Comparison of ENCODE assay signal across 9 mouse cellular contexts in the genomic region with DNA sequence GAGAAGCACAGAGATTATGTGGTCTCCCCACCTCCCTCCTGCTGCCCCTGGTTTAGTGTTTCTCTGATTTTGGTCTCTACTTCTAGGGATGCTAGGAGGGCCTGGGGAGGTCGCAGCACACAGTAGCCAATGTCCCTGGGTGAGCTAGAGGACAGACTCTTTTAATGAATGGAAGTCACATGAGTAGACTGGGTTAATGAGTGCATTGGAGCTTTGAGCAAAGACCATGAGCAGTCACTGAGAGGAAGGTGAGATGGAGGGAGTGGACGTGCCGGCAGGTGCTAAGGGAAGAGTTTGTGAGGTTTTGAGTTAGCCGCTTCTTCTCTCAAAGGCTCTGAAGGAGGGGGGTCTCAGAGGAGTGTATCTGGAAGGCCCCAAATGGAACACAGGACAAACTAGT. TPM values are rescaled to one million over a fixed set of nuclear protein-coding genes. Genes with fewer than 3 reads are reported as not detected.
A peak's percentile ranks its signal among the peaks of the same experiment; 100 is the strongest.
DNase-seq lines count a peak whose midpoint lies in the region; ATAC-seq and TF ChIP-seq lines count a peak whose summit lies in the region.
"Had no signal": no experiment of that assay in that cellular context is flagged by ENCODE, and none has a peak within 500 bp of the region (broad histone marks: within the 10 kb centered on the region; RNA-seq: fewer than 3 reads in every experiment).

No protein-coding gene starts in this region.

- no peak for DNase-seq in liver, embryonic 11.5 days (ENCODE audit: low spot score)
- DNase-seq in liver: no peak
- no peak for DNase-seq in gastrocnemius, adult 2 months
- no peak for DNase-seq in urinary bladder, postnatal 36 days (ENCODE audit: low spot score in 2 of 2)

- no peak for ATAC-seq in liver, embryonic 11.5 days (replicated peaks; ENCODE audit: low FRiP score)
- ATAC-seq in forebrain, embryonic 16.5 days: no peak
- ATAC-seq in limb, embryonic 15.5 days (ENCODE audit: insufficient number of reproducible peaks, low FRiP score, low TSS enrichment, low read depth): no peak
- ATAC-seq in stomach, embryonic 16.5 days (ENCODE audit: insufficient read depth, low FRiP score): no peak
- no peak for ATAC-seq in CD4-positive, CD25-positive, alpha-beta regulatory T cell, adult 4 months
- ATAC-seq: lung, postnatal 0 days had no signal

- peak overlapping the region; percentile 93 for H3K4me2 ChIP-seq in liver, embryonic 11.5 days
- peak overlapping the region; percentile 83 for H3K4me2 ChIP-seq in forebrain, embryonic 16.5 days (ENCODE audit: low read length)
- H3K4me2 ChIP-seq in limb, embryonic 15.5 days: peak overlapping the region; percentile 79
- peak overlapping the region; percentile 79 for H3K4me2 ChIP-seq in stomach, embryonic 16.5 days (ENCODE audit: low read depth, low read length)

- no peaks in the 10 kb centered on the region; the same call in 1 of the 2 replicates for H3K36me3 ChIP-seq in liver, embryonic 11.5 days (ENCODE audit: control insufficient read depth, insufficient read depth, low read length)
- H3K36me3 ChIP-seq in forebrain, embryonic 16.5 days (ENCODE audit: control insufficient read depth, insufficient read depth): peaks cover 15% of the 10 kb centered on the region
- H3K36me3 ChIP-seq in limb, embryonic 15.5 days: peaks cover 41% of the 10 kb centered on the region
- H3K36me3 ChIP-seq in stomach, embryonic 16.5 days (ENCODE audit: control insufficient read depth, insufficient read depth, low read length): peaks cover 12% of the 10 kb centered on the region

- H3K4me3 ChIP-seq in liver, embryonic 11.5 days (ENCODE audit: low read depth, low read length): peak overlapping the region; percentile 77
- H3K4me3 ChIP-seq in forebrain, embryonic 16.5 days (replicated peaks; ENCODE audit: low read length): peak overlapping the region; percentile 90
- H3K4me3 ChIP-seq in limb, embryonic 15.5 days: peak overlapping the region; percentile 82
- no peak overlapping the region for H3K4me3 ChIP-seq in stomach, embryonic 16.5 days (replicated peaks; ENCODE audit: low read length)
- no peak overlapping the region for H3K4me3 ChIP-seq in gastrocnemius, adult 2 months

- peak overlapping the region; percentile 70; the same call in 1 of the 2 replicates for H3K9ac ChIP-seq in liver, embryonic 11.5 days (ENCODE audit: low read depth, low read length)
- H3K9ac ChIP-seq in forebrain, embryonic 16.5 days (replicated peaks; ENCODE audit: low read depth, low read length): peak overlapping the region; percentile 96
- no peak overlapping the region for H3K9ac ChIP-seq in limb, embryonic 15.5 days
- peak overlapping the region; percentile 66 for H3K9ac ChIP-seq in stomach, embryonic 16.5 days (ENCODE audit: low read length)

- TF ChIP-seq CTCF in gastrocnemius, adult 2 months (IDR thresholded peaks at IDR 0.05): no peak

- 65% methylated on average over 4 of the region's 4 CpGs for WGBS in liver, embryonic 11.5 days
- WGBS in forebrain, embryonic 16.5 days: 10% methylated on average over 4 of the region's 4 CpGs
- WGBS in limb, embryonic 15.5 days: 51% methylated on average over 4 of the region's 4 CpGs
- 57% methylated on average over 4 of the region's 4 CpGs for WGBS in stomach, embryonic 16.5 days

- no peak overlapping the region for H3K27ac ChIP-seq in liver, embryonic 11.5 days (ENCODE audit: low read depth, low read length)
- no peak overlapping the region; the same call in 1 of the 2 replicates for H3K27ac ChIP-seq in forebrain, embryonic 16.5 days (ENCODE audit: low read length)
- no peak overlapping the region for H3K27ac ChIP-seq in limb, embryonic 15.5 days
- no peak overlapping the region for H3K27ac ChIP-seq in stomach, embryonic 16.5 days (ENCODE audit: low read length)
- no peak overlapping the region for H3K27ac ChIP-seq in gastrocnemius, adult 2 months

- peaks cover 61% of the 10 kb centered on the region for H3K4me1 ChIP-seq in liver, embryonic 11.5 days (replicated peaks; ENCODE audit: control insufficient read depth, insufficient read depth, low read length)
- peaks cover 63% of the 10 kb centered on the region for H3K4me1 ChIP-seq in forebrain, embryonic 16.5 days (replicated peaks; ENCODE audit: control insufficient read depth, insufficient read depth, low read length)
- peaks cover 67% of the 10 kb centered on the region for H3K4me1 ChIP-seq in limb, embryonic 15.5 days
- peaks cover 51% of the 10 kb centered on the region for H3K4me1 ChIP-seq in stomach, embryonic 16.5 days (ENCODE audit: control insufficient read depth, insufficient read depth, low read length)

- intact Hi-C loops in gastrocnemius, adult 2 months (cut with DNase I): no loop called here

- no peaks in the 10 kb centered on the region for H3K27me3 ChIP-seq in liver, embryonic 11.5 days (replicated peaks; ENCODE audit: control insufficient read depth, insufficient read depth, low read length)
- H3K27me3 ChIP-seq in forebrain, embryonic 16.5 days (replicated peaks; ENCODE audit: control insufficient read depth, insufficient read depth, low read length): no peaks in the 10 kb centered on the region
- H3K27me3 ChIP-seq in limb, embryonic 15.5 days: no peaks in the 10 kb centered on the region
- no peaks in the 10 kb centered on the region for H3K27me3 ChIP-seq in stomach, embryonic 16.5 days (ENCODE audit: control insufficient read depth, insufficient read depth, low read length)

- no peaks in the 10 kb centered on the region for H3K9me3 ChIP-seq in liver, embryonic 11.5 days (ENCODE audit: control insufficient read depth, low read length)
- H3K9me3 ChIP-seq in forebrain, embryonic 16.5 days (ENCODE audit: control insufficient read depth, low read length): no peaks in the 10 kb centered on the region
- H3K9me3 ChIP-seq in limb, embryonic 15.5 days: no peaks in the 10 kb centered on the region
- no peaks in the 10 kb centered on the region for H3K9me3 ChIP-seq in stomach, embryonic 16.5 days (replicated peaks; ENCODE audit: control insufficient read depth, low read length)

RNA-seq across cellular contexts. Expression of gene Mex3a, which starts 3.3 kb away (rescaled TPM):
- 9.4 and 10.2 TPM in 2 replicates for polyA plus RNA-seq in liver, embryonic 11.5 days (2014; fragmentation: Nextera tagmentation; extraction: Ambion mirVana)
- 46.1 and 47.8 TPM in 2 replicates for polyA plus RNA-seq in forebrain, embryonic 16.5 days (2015; fragmentation: Nextera tagmentation; extraction: Ambion mirVana)
- polyA plus RNA-seq in limb, embryonic 15.5 days (2015; fragmentation: Nextera tagmentation; extraction: Ambion mirVana): 17.6 and 21.0 TPM in 2 replicates
- 9.9 and 11.4 TPM in 2 replicates for polyA plus RNA-seq in stomach, embryonic 16.5 days (2015; fragmentation: Nextera tagmentation; extraction: Ambion mirVana)
- under 1 TPM; 0.15 to 0.20 TPM for total RNA-seq in gastrocnemius, adult 2 months (2021)
- polyA plus RNA-seq in CD4-positive, CD25-positive, alpha-beta regulatory T cell, adult 4 months (2017; shearing (Covaris generic)): 1 to 10 TPM in 1 of 2 experiments, under 1 TPM in 1; 0.60 to 1.5 TPM

RNA-seq across cellular contexts. Expression of gene Rab25, which starts 12.6 kb away (rescaled TPM):
- 1.1 and 1.2 TPM in 2 replicates for polyA plus RNA-seq in liver, embryonic 11.5 days (2014; fragmentation: Nextera tagmentation; extraction: Ambion mirVana)
- not detected in 2 replicates for polyA plus RNA-seq in forebrain, embryonic 16.5 days (2015; fragmentation: Nextera tagmentation; extraction: Ambion mirVana)
- 144 and 148 TPM in 2 replicates for polyA plus RNA-seq in limb, embryonic 15.5 days (2015; fragmentation: Nextera tagmentation; extraction: Ambion mirVana)
- polyA plus RNA-seq in stomach, embryonic 16.5 days (2015; fragmentation: Nextera tagmentation; extraction: Ambion mirVana): 144 and 197 TPM in 2 replicates
- not detected for total RNA-seq in gastrocnemius, adult 2 months (2021)
- not detected for polyA plus RNA-seq in CD4-positive, CD25-positive, alpha-beta regulatory T cell, adult 4 months (2017; shearing (Covaris generic))

RNA-seq across cellular contexts. Expression of gene Lamtor2, which starts 17.3 kb away (rescaled TPM):
- polyA plus RNA-seq in liver, embryonic 11.5 days (2014; fragmentation: Nextera tagmentation; extraction: Ambion mirVana): 111 and 120 TPM in 2 replicates
- 149 and 193 TPM in 2 replicates for polyA plus RNA-seq in forebrain, embryonic 16.5 days (2015; fragmentation: Nextera tagmentation; extraction: Ambion mirVana)
- 194 and 207 TPM in 2 replicates for polyA plus RNA-seq in limb, embryonic 15.5 days (2015; fragmentation: Nextera tagmentation; extraction: Ambion mirVana)
- polyA plus RNA-seq in stomach, embryonic 16.5 days (2015; fragmentation: Nextera tagmentation; extraction: Ambion mirVana): 188 and 190 TPM in 2 replicates
- total RNA-seq in gastrocnemius, adult 2 months (2021): 100 to 1,000 TPM in 1 of 2 experiments, 10 to 100 TPM in 1; 70.9 to 104 TPM
- 100 to 1,000 TPM; 197 to 234 TPM for polyA plus RNA-seq in CD4-positive, CD25-positive, alpha-beta regulatory T cell, adult 4 months (2017; shearing (Covaris generic))

RNA-seq across cellular contexts. Expression of gene Ubqln4, which starts 18.0 kb away (rescaled TPM):
- 65.8 and 67.7 TPM in 2 replicates for polyA plus RNA-seq in liver, embryonic 11.5 days (2014; fragmentation: Nextera tagmentation; extraction: Ambion mirVana)
- 43.5 and 46.0 TPM in 2 replicates for polyA plus RNA-seq in forebrain, embryonic 16.5 days (2015; fragmentation: Nextera tagmentation; extraction: Ambion mirVana)
- 39.6 and 44.1 TPM in 2 replicates for polyA plus RNA-seq in limb, embryonic 15.5 days (2015; fragmentation: Nextera tagmentation; extraction: Ambion mirVana)
- polyA plus RNA-seq in stomach, embryonic 16.5 days (2015; fragmentation: Nextera tagmentation; extraction: Ambion mirVana): 33.3 and 34.0 TPM in 2 replicates
- total RNA-seq in gastrocnemius, adult 2 months (2021): 10 to 100 TPM; 78.2 to 90.2 TPM
- polyA plus RNA-seq in CD4-positive, CD25-positive, alpha-beta regulatory T cell, adult 4 months (2017; shearing (Covaris generic)): 10 to 100 TPM; 11.9 to 12.0 TPM

RNA-seq across cellular contexts. Expression of gene Lmna, which starts 25.8 kb away (rescaled TPM):
- 155 and 157 TPM in 2 replicates for polyA plus RNA-seq in liver, embryonic 11.5 days (2014; fragmentation: Nextera tagmentation; extraction: Ambion mirVana)
- 26.9 and 30.9 TPM in 2 replicates for polyA plus RNA-seq in forebrain, embryonic 16.5 days (2015; fragmentation: Nextera tagmentation; extraction: Ambion mirVana)
- polyA plus RNA-seq in limb, embryonic 15.5 days (2015; fragmentation: Nextera tagmentation; extraction: Ambion mirVana): 635 and 751 TPM in 2 replicates
- 266 and 298 TPM in 2 replicates for polyA plus RNA-seq in stomach, embryonic 16.5 days (2015; fragmentation: Nextera tagmentation; extraction: Ambion mirVana)
- total RNA-seq in gastrocnemius, adult 2 months (2021): 10 to 100 TPM; 67.5 to 82.5 TPM
- polyA plus RNA-seq in CD4-positive, CD25-positive, alpha-beta regulatory T cell, adult 4 months (2017; shearing (Covaris generic)): 1 to 10 TPM; 5.0 to 5.1 TPM

Comparison
In these comparisons a context has a peak if more than half of its experiments do, and no peak if none do; other contexts are left out.
1. H3K4me3 ChIP-seq: peak in liver, embryonic 11.5 days (single experiment), forebrain, embryonic 16.5 days (single experiment) and limb, embryonic 15.5 days (single experiment); none in stomach, embryonic 16.5 days (single experiment) and gastrocnemius, adult 2 months (single experiment).
2. RNA of gene Rab25, which starts 12.6 kb away (polyA plus RNA-seq): 144 to 148 TPM in limb, embryonic 15.5 days and 144 to 197 TPM in stomach, embryonic 16.5 days; 1.1 to 1.2 TPM in liver, embryonic 11.5 days, not detected in forebrain, embryonic 16.5 days and not detected in CD4-positive, CD25-positive, alpha-beta regulatory T cell, adult 4 months; every median in the first group is over 10 times any median in the second.
3. Peak in every context shown above with its lines, with median percentiles within 50 percentile points of each other: H3K4me2 ChIP-seq.